Mouse (Mus musculus) limb, embryonic 12.5 days (tissue): Measurements from ENCODE around the gene Prrx1. TPM values are rescaled to one million over a fixed set of nuclear protein-coding genes. Genes with fewer than 3 reads are reported as not detected.

ENCODE experiments used
- ATAC-seq: fragments of 200-750 bp; cut with Nextera tagmentation; 2 replicates; pipeline ENCODE4 v1.8.0; 2017; ENCODE audit warnings: low read depth, moderate TSS enrichment; ENCODE audit not compliant: insufficient number of reproducible peaks, insufficient read depth, low FRiP score, low TSS enrichment
- H3K27ac ChIP-seq: fragments of 300-500 bp; sonication (generic); 2 replicates; pipeline ENCODE4 v1.5.1; 2016; ENCODE audit warnings: mild to moderate bottlenecking, moderate library complexity
- H3K27me3 ChIP-seq: fragments of 300-500 bp; sonication (generic); 2 replicates; pipeline ENCODE4 v1.6.1; 2016; ENCODE audit warnings: mild to moderate bottlenecking, moderate library complexity
- H3K36me3 ChIP-seq: fragments of 300-500 bp; sonication (generic); 2 replicates; pipeline ENCODE4 v1.6.1; 2016; ENCODE audit warnings: mild to moderate bottlenecking, moderate library complexity
- H3K4me1 ChIP-seq: fragments of 300-500 bp; sonication (generic); replicated peaks from 2 replicates; pipeline ENCODE4 v1.6.1; 2016
- H3K4me2 ChIP-seq: fragments of 300-500 bp; sonication (generic); 2 replicates; pipeline ENCODE4 v1.6.1; 2016; ENCODE audit warnings: mild to moderate bottlenecking, moderate library complexity
- H3K4me3 ChIP-seq: fragments of 300-500 bp; sonication (generic); replicated peaks from 2 replicates; pipeline ENCODE4 v1.5.1; 2016; ENCODE audit warnings: mild to moderate bottlenecking
- H3K9ac ChIP-seq: fragments of 300-500 bp; sonication (generic); replicated peaks from 2 replicates; pipeline ENCODE4 v1.6.1; 2016; ENCODE audit warnings: mild to moderate bottlenecking, moderate library complexity
- H3K9me3 ChIP-seq: fragments of 300-500 bp; sonication (generic); 2 replicates; pipeline ENCODE4 v1.6.1; 2016; ENCODE audit warnings: mild to moderate bottlenecking, moderate library complexity
- WGBS: fragments of 180-500 bp; shearing (Covaris S2); methylation state at CpG from one replicate; pipeline ENCODE4 v1.1.7; 2016; 5-methylcytosine and 5-hydroxymethylcytosine counted together
- polyA plus RNA-seq: library from polyadenylated mRNA; unstranded; fragments of >200 nt; fragmentation: Nextera tagmentation; extraction: Ambion mirVana; gene quantifications from 2 replicates; pipeline ENCODE4 v1.2.1, GENCODE M21; 2016

Gene Prrx1
- 194 and 204 TPM in 2 replicates for polyA plus RNA-seq

- Histone ChIP-seq H3K27ac (peak within 1 kb of the TSS; percentile 100), H3K36me3 (peaks cover 13% of the 10 kb centered on the region; the same call in 1 of the 2 replicates), H3K4me1 (peaks cover 32% of the 10 kb centered on the region), H3K9ac (peak within 1 kb of the TSS; percentile 100), H3K9me3 (no peaks in the 10 kb centered on the region), H3K27me3 (peaks cover 4% of the 10 kb centered on the region; the same call in 1 of the 2 replicates), H3K4me3 (peak within 1 kb of the TSS; percentile 95), H3K4me2 (peak within 1 kb of the TSS; percentile 83)
- WGBS: under 1% methylated on average over 17 of the region's 17 CpGs
- peak; percentile 33; the same call in 1 of the 2 replicates for ATAC-seq
These were observed at the start of gene Prrx1 for GRCm38 (mm10) chr1:163313101-163313773. Prrx1 (minus strand) TSS chr1:163313710.

- H3K4me3 ChIP-seq: no peak overlapping the region
- H3K4me2 ChIP-seq: 0 out of 2 replicates have a peak overlapping the region, but pooled peaks have one; percentile 9
- H3K9me3 ChIP-seq: no peaks in the 10 kb centered on the region
- no peaks in the 10 kb centered on the region for H3K36me3 ChIP-seq
- H3K27ac ChIP-seq: peak overlapping the region; percentile 75
- no peaks in the 10 kb centered on the region for H3K27me3 ChIP-seq
- peaks cover 37% of the 10 kb centered on the region for H3K4me1 ChIP-seq
- no peak overlapping the region for H3K9ac ChIP-seq
- ATAC-seq: no peak
- 24% methylated on average over 8 of the region's 8 CpGs for WGBS
These were observed 48.7 kb upstream of the Prrx1 start for GRCm38 (mm10) chr1:163362202-163362601.

GRCm38 (mm10) chr1:163361376-163361775, 47.9 kb upstream of the Prrx1 start:
- H3K4me3 ChIP-seq: no peak overlapping the region
- H3K4me2 ChIP-seq: peak overlapping the region; percentile 40
- H3K9ac ChIP-seq: no peak overlapping the region
- 21% methylated on average over 5 of the region's 5 CpGs for WGBS
- H3K27ac ChIP-seq: peak overlapping the region; percentile 50; the same call in 1 of the 2 replicates
- no peaks in the 10 kb centered on the region for H3K36me3 ChIP-seq
- H3K27me3 ChIP-seq: no peaks in the 10 kb centered on the region
- H3K9me3 ChIP-seq: no peaks in the 10 kb centered on the region
- ATAC-seq: no peak
- peaks cover 41% of the 10 kb centered on the region for H3K4me1 ChIP-seq

- Histone ChIP-seq H3K27ac (peak overlapping the region; percentile 50), H3K4me3 (0 out of 2 replicates have a peak overlapping the region, but pooled peaks have one; percentile 12), H3K9me3 (no peaks in the 10 kb centered on the region), H3K36me3 (no peaks in the 10 kb centered on the region), H3K4me2 (peak overlapping the region; percentile 40), H3K9ac (no peak overlapping the region), H3K27me3 (no peaks in the 10 kb centered on the region), H3K4me1 (peaks cover 47% of the 10 kb centered on the region)
- no peak for ATAC-seq
- 14% methylated on average over 6 of the region's 6 CpGs for WGBS
These were observed 47.3 kb upstream of the Prrx1 start for GRCm38 (mm10) chr1:163360796-163361195.

GRCm38 (mm10) chr1:163359521-163359920, 46.0 kb upstream of the Prrx1 start:
- no peak for ATAC-seq
- no peaks in the 10 kb centered on the region for H3K9me3 ChIP-seq
- no peaks in the 10 kb centered on the region for H3K36me3 ChIP-seq
- no peaks in the 10 kb centered on the region for H3K27me3 ChIP-seq
- peak overlapping the region; percentile 51 for H3K4me2 ChIP-seq
- H3K4me1 ChIP-seq: peaks cover 56% of the 10 kb centered on the region
- peak overlapping the region; percentile 24 for H3K4me3 ChIP-seq
- 69% methylated on average over 3 of the region's 3 CpGs for WGBS
- H3K9ac ChIP-seq: 0 out of 2 replicates have a peak overlapping the region, but pooled peaks have one; percentile 34
- 0 out of 2 replicates have a peak overlapping the region, but pooled peaks have one; percentile 50 for H3K27ac ChIP-seq

GRCm38 (mm10) chr1:163358165-163358564, 44.7 kb upstream of the Prrx1 start:
- H3K27ac ChIP-seq: peak overlapping the region; percentile 71
- H3K9me3 ChIP-seq: no peaks in the 10 kb centered on the region
- H3K9ac ChIP-seq: 0 out of 2 replicates have a peak overlapping the region, but pooled peaks have one; percentile 49
- H3K4me3 ChIP-seq: peak overlapping the region; percentile 33
- H3K27me3 ChIP-seq: no peaks in the 10 kb centered on the region
- peak overlapping the region; percentile 51 for H3K4me2 ChIP-seq
- 8% methylated on average over 7 of the region's 7 CpGs for WGBS
- H3K36me3 ChIP-seq: no peaks in the 10 kb centered on the region
- H3K4me1 ChIP-seq: peaks cover 56% of the 10 kb centered on the region
- peak; percentile 75; the same call in 1 of the 2 replicates for ATAC-seq

GRCm38 (mm10) chr1:163357733-163358132, 44.2 kb upstream of the Prrx1 start:
- H3K9me3 ChIP-seq: no peaks in the 10 kb centered on the region
- no peak overlapping the region for H3K9ac ChIP-seq
- no peaks in the 10 kb centered on the region for H3K27me3 ChIP-seq
- WGBS: 13% methylated on average over 6 of the region's 6 CpGs
- H3K27ac ChIP-seq: peak overlapping the region; percentile 71
- peak overlapping the region; percentile 33 for H3K4me3 ChIP-seq
- no peak for ATAC-seq
- no peaks in the 10 kb centered on the region for H3K36me3 ChIP-seq
- H3K4me1 ChIP-seq: peaks cover 54% of the 10 kb centered on the region
- H3K4me2 ChIP-seq: peak overlapping the region; percentile 51

- ATAC-seq: no peak
- Histone ChIP-seq H3K27ac (peak overlapping the region; percentile 53), H3K9me3 (no peaks in the 10 kb centered on the region), H3K4me2 (no peak overlapping the region), H3K4me1 (peaks cover 39% of the 10 kb centered on the region), H3K36me3 (no peaks in the 10 kb centered on the region), H3K4me3 (no peak overlapping the region), H3K9ac (no peak overlapping the region), H3K27me3 (no peaks in the 10 kb centered on the region)
- WGBS: 10% methylated on average over 4 of the region's 4 CpGs
These were observed 42.7 kb upstream of the Prrx1 start for GRCm38 (mm10) chr1:163356167-163356566.

- Histone ChIP-seq H3K27me3 (no peaks in the 10 kb centered on the region), H3K27ac (peak overlapping the region; percentile 53), H3K4me2 (no peak overlapping the region), H3K36me3 (no peaks in the 10 kb centered on the region), H3K9me3 (no peaks in the 10 kb centered on the region), H3K4me1 (peaks cover 35% of the 10 kb centered on the region), H3K9ac (no peak overlapping the region), H3K4me3 (no peak overlapping the region)
- ATAC-seq: no peak
- 6% methylated on average over 3 of the region's 3 CpGs for WGBS
These were observed 42.2 kb upstream of the Prrx1 start for GRCm38 (mm10) chr1:163355626-163356156.

GRCm38 (mm10) chr1:163350988-163351387, 37.5 kb upstream of the Prrx1 start:
- no peak for ATAC-seq
- H3K4me1 ChIP-seq: peaks cover 12% of the 10 kb centered on the region

GRCm38 (mm10) chr1:163345541-163345940, 32.0 kb upstream of the Prrx1 start:
- no peak overlapping the region for H3K9ac ChIP-seq
- 84% methylated on average over 5 of the region's 5 CpGs for WGBS
- no peak for ATAC-seq
- H3K36me3 ChIP-seq: no peaks in the 10 kb centered on the region
- no peak overlapping the region for H3K4me2 ChIP-seq
- H3K4me1 ChIP-seq: no peaks in the 10 kb centered on the region
- H3K27ac ChIP-seq: no peak overlapping the region
- no peaks in the 10 kb centered on the region for H3K9me3 ChIP-seq
- H3K4me3 ChIP-seq: no peak overlapping the region
- H3K27me3 ChIP-seq: no peaks in the 10 kb centered on the region

More at GRCm38 (mm10) chr1:163350988-163351387, 37.5 kb upstream of the Prrx1 start:
- no peak overlapping the region for H3K4me2 ChIP-seq
- no peaks in the 10 kb centered on the region for H3K9me3 ChIP-seq
- H3K36me3 ChIP-seq: no peaks in the 10 kb centered on the region
- 76% methylated on average over 3 of the region's 3 CpGs for WGBS
- no peaks in the 10 kb centered on the region for H3K27me3 ChIP-seq
- H3K9ac ChIP-seq: no peak overlapping the region
- H3K27ac ChIP-seq: no peak overlapping the region
- H3K4me3 ChIP-seq: no peak overlapping the region
